Mouse (Mus musculus): ENCODE data around the gene Mrps34. TPM values are rescaled to one million over a fixed set of nuclear protein-coding genes. Genes with fewer than 3 reads are reported as not detected.

Gene Mrps34
- polyA plus RNA-seq (2015; fragmentation: Nextera tagmentation; extraction: Ambion mirVana) = 86.8 and 92.3 TPM in 2 replicates

- Histone ChIP-seq H3K27me3 (no peaks in the 10 kb centered on the region), H3K27ac (replicated peaks) (peak within 1 kb of the TSS; percentile 91), H3K9me3 (replicated peaks) (no peaks in the 10 kb centered on the region), H3K4me2 (replicated peaks) (peak within 1 kb of the TSS; percentile 95), H3K9ac (peak within 1 kb of the TSS; percentile 83), H3K4me3 (replicated peaks) (peak within 1 kb of the TSS; percentile 84), H3K4me1 (peaks cover 43% of the 10 kb centered on the region), H3K36me3 (peaks cover 64% of the 10 kb centered on the region)
- 0 out of 2 replicates have a peak, but pooled peaks have one; percentile 59 for ATAC-seq (ENCODE audit: insufficient number of reproducible peaks, low FRiP score, low TSS enrichment, low read depth)
- WGBS = under 1% methylated on average over 62 of the region's 62 CpGs
These were observed at the start of gene Mrps34, which contains the start of gene Eme2 for GRCm38 (mm10) chr17:24894995-24895547. Gene Mrps34, plus strand, starts transcription at chr17:24895116. Gene Eme2, minus strand, starts transcription at chr17:24895087.

GRCm38 (mm10) chr17:24847386-24847785, 47.5 kb upstream of the Mrps34 start:
- H3K4me3 ChIP-seq (replicated peaks) = no peak overlapping the region
- no peak overlapping the region for H3K9ac ChIP-seq
- H3K36me3 ChIP-seq = no peaks in the 10 kb centered on the region
- ATAC-seq (ENCODE audit: insufficient number of reproducible peaks, low FRiP score, low TSS enrichment, low read depth) = no peak
- peaks cover 20% of the 10 kb centered on the region for H3K4me1 ChIP-seq
- no peak overlapping the region for H3K27ac ChIP-seq (replicated peaks)
- no peak overlapping the region for H3K4me2 ChIP-seq (replicated peaks)
- 94% methylated on average over 1 of the region's 1 CpGs for WGBS
- H3K27me3 ChIP-seq = peaks cover 14% of the 10 kb centered on the region
- H3K9me3 ChIP-seq (replicated peaks) = no peaks in the 10 kb centered on the region

- Histone ChIP-seq H3K9me3 (replicated peaks) (no peaks in the 10 kb centered on the region), H3K27ac (replicated peaks) (no peak overlapping the region), H3K36me3 (peaks cover 6% of the 10 kb centered on the region), H3K4me3 (replicated peaks) (peak overlapping the region; percentile 83), H3K4me1 (peaks cover 20% of the 10 kb centered on the region), H3K4me2 (replicated peaks) (peak overlapping the region; percentile 96), H3K9ac (no peak overlapping the region), H3K27me3 (peaks cover 11% of the 10 kb centered on the region)
- no peak for ATAC-seq (ENCODE audit: insufficient number of reproducible peaks, low FRiP score, low TSS enrichment, low read depth)
These were observed 46.3 kb upstream of the Mrps34 start for GRCm38 (mm10) chr17:24848600-24849031.

GRCm38 (mm10) chr17:24849733-24850064, 45.2 kb upstream of the Mrps34 start:
- H3K9ac ChIP-seq = peak overlapping the region; percentile 65
- peaks cover 5% of the 10 kb centered on the region for H3K27me3 ChIP-seq
- peak overlapping the region; percentile 96 for H3K4me2 ChIP-seq (replicated peaks)
- peak overlapping the region; percentile 93 for H3K27ac ChIP-seq (replicated peaks)
- H3K36me3 ChIP-seq = peaks cover 10% of the 10 kb centered on the region
- ATAC-seq (ENCODE audit: insufficient number of reproducible peaks, low FRiP score, low TSS enrichment, low read depth) = peak; percentile 41
- peak overlapping the region; percentile 83 for H3K4me3 ChIP-seq (replicated peaks)
- WGBS = under 1% methylated on average over 21 of the region's 21 CpGs
- peaks cover 20% of the 10 kb centered on the region for H3K4me1 ChIP-seq
- no peaks in the 10 kb centered on the region for H3K9me3 ChIP-seq (replicated peaks)

- under 1% methylated on average over 58 of the region's 58 CpGs for WGBS
- H3K9ac ChIP-seq = peak within 1 kb of the TSS; percentile 65
These were observed 44.7 kb upstream of the Mrps34 start, which contains the start of gene Fahd1 for GRCm38 (mm10) chr17:24850065-24850772. Gene Fahd1, minus strand, starts transcription at chr17:24850364.

GRCm38 (mm10) chr17:24850773-24851127, 44.2 kb upstream of the Mrps34 start:
- Histone ChIP-seq H3K9ac (peak overlapping the region; percentile 65), H3K4me2 (replicated peaks) (peak overlapping the region; percentile 96), H3K27ac (replicated peaks) (peak overlapping the region; percentile 93), H3K4me3 (replicated peaks) (peak overlapping the region; percentile 83), H3K27me3 (peaks cover 5% of the 10 kb centered on the region), H3K9me3 (replicated peaks) (no peaks in the 10 kb centered on the region), H3K36me3 (peaks cover 21% of the 10 kb centered on the region), H3K4me1 (peaks cover 20% of the 10 kb centered on the region)
- no peak for ATAC-seq (ENCODE audit: insufficient number of reproducible peaks, low FRiP score, low TSS enrichment, low read depth)
- WGBS = 2% methylated on average over 20 of the region's 20 CpGs

More at GRCm38 (mm10) chr17:24850065-24850772, 44.7 kb upstream of the Mrps34 start, which contains the start of gene Fahd1:
- H3K27me3 ChIP-seq = peaks cover 5% of the 10 kb centered on the region
- H3K36me3 ChIP-seq = peaks cover 15% of the 10 kb centered on the region
- H3K4me2 ChIP-seq (replicated peaks) = peak within 1 kb of the TSS; percentile 96
- H3K27ac ChIP-seq (replicated peaks) = peak within 1 kb of the TSS; percentile 93
- H3K9me3 ChIP-seq (replicated peaks) = no peaks in the 10 kb centered on the region
- peaks cover 20% of the 10 kb centered on the region for H3K4me1 ChIP-seq
- H3K4me3 ChIP-seq (replicated peaks) = peak within 1 kb of the TSS; percentile 83
- peak; percentile 100 for ATAC-seq (ENCODE audit: insufficient number of reproducible peaks, low FRiP score, low TSS enrichment, low read depth)

GRCm38 (mm10) chr17:24851381-24852125, 43.4 kb upstream of the Mrps34 start:
- H3K9ac ChIP-seq = no peak overlapping the region

GRCm38 (mm10) chr17:24855838-24856464, 39.0 kb upstream of the Mrps34 start:
- Histone ChIP-seq H3K4me3 (replicated peaks) (no peak overlapping the region), H3K9ac (no peak overlapping the region), H3K27ac (replicated peaks) (no peak overlapping the region), H3K4me2 (replicated peaks) (no peak overlapping the region), H3K9me3 (replicated peaks) (no peaks in the 10 kb centered on the region), H3K4me1 (peaks cover 9% of the 10 kb centered on the region), H3K36me3 (peaks cover 38% of the 10 kb centered on the region), H3K27me3 (peaks cover 5% of the 10 kb centered on the region)
- 71% methylated on average over 3 of the region's 3 CpGs for WGBS
- ATAC-seq (ENCODE audit: insufficient number of reproducible peaks, low FRiP score, low TSS enrichment, low read depth) = no peak

More at GRCm38 (mm10) chr17:24851381-24852125, 43.4 kb upstream of the Mrps34 start:
- 76% methylated on average over 10 of the region's 10 CpGs for WGBS
- peaks cover 20% of the 10 kb centered on the region for H3K4me1 ChIP-seq
- peaks cover 28% of the 10 kb centered on the region for H3K36me3 ChIP-seq
- peak overlapping the region; percentile 96 for H3K4me2 ChIP-seq (replicated peaks)
- peak overlapping the region; percentile 83 for H3K4me3 ChIP-seq (replicated peaks)
- peaks cover 5% of the 10 kb centered on the region for H3K27me3 ChIP-seq
- H3K27ac ChIP-seq (replicated peaks) = no peak overlapping the region
- no peaks in the 10 kb centered on the region for H3K9me3 ChIP-seq (replicated peaks)
- ATAC-seq (ENCODE audit: insufficient number of reproducible peaks, low FRiP score, low TSS enrichment, low read depth) = no peak

- Histone ChIP-seq H3K27me3 (no peaks in the 10 kb centered on the region), H3K36me3 (peaks cover 44% of the 10 kb centered on the region)
- 91% methylated on average over 13 of the region's 13 CpGs for WGBS
These were observed 38.3 kb upstream of the Mrps34 start for GRCm38 (mm10) chr17:24856589-24856988.

GRCm38 (mm10) chr17:24857831-24858470, 37.0 kb upstream of the Mrps34 start:
- no peak overlapping the region for H3K4me2 ChIP-seq (replicated peaks)
- peaks cover 55% of the 10 kb centered on the region for H3K36me3 ChIP-seq
- ATAC-seq (ENCODE audit: insufficient number of reproducible peaks, low FRiP score, low TSS enrichment, low read depth) = no peak
- no peaks in the 10 kb centered on the region for H3K4me1 ChIP-seq
- no peaks in the 10 kb centered on the region for H3K27me3 ChIP-seq
- H3K4me3 ChIP-seq (replicated peaks) = no peak overlapping the region
- no peak overlapping the region for H3K27ac ChIP-seq (replicated peaks)
- H3K9me3 ChIP-seq (replicated peaks) = no peaks in the 10 kb centered on the region
- WGBS = 82% methylated on average over 8 of the region's 8 CpGs
- no peak overlapping the region for H3K9ac ChIP-seq

More at GRCm38 (mm10) chr17:24856589-24856988, 38.3 kb upstream of the Mrps34 start:
- Histone ChIP-seq H3K9me3 (replicated peaks) (no peaks in the 10 kb centered on the region), H3K9ac (no peak overlapping the region), H3K27ac (replicated peaks) (no peak overlapping the region), H3K4me1 (peaks cover 3% of the 10 kb centered on the region; the same call in 1 of the 2 replicates), H3K4me3 (replicated peaks) (no peak overlapping the region), H3K4me2 (replicated peaks) (no peak overlapping the region)
- no peak for ATAC-seq (ENCODE audit: insufficient number of reproducible peaks, low FRiP score, low TSS enrichment, low read depth)

Data from embryonic facial prominence, embryonic 15.5 days (tissue).